14 mouse cellular contexts compared by ENCODE assay signal in the genomic region with DNA sequence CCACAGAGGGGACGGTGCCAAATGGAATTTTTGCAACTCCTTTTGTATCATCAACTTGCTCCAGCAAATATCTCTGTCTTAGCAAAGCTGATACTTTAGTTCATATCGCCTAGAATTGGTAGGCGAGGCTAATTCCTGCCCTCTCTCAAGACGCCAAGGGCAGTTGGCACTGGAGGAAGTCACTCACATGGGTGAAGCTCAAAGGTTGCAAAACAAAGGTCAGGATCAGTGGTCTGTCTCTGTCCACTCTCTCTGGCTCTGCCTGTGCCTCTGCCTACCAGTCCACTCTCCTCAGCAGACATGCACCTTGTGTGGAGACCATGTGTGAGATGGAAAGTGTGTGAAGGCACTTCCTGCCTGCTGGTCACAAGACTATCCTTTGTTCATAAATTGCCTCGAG. TPM values are rescaled to one million over a fixed set of nuclear protein-coding genes. Genes with fewer than 3 reads are reported as not detected.
"Had no signal": no experiment of that assay in that cellular context is flagged by ENCODE, and none has a peak within 500 bp of the region (broad histone marks: within the 10 kb centered on the region; RNA-seq: fewer than 3 reads in every experiment).

No protein-coding gene starts in this region.

- H3K27me3 ChIP-seq: liver, embryonic 12.5 days; lung, embryonic 15.5 days; megakaryocyte, embryonic 14.5 days; midbrain, embryonic 15.5 days; neural tube, embryonic 12.5 days had no signal

- H3K27ac ChIP-seq: kidney, postnatal 0 days; layer of hippocampus, adult 2 months; limb, embryonic 10.5 days; liver, embryonic 12.5 days; lung, embryonic 15.5 days; macrophage; midbrain, embryonic 15.5 days; neural tube, embryonic 12.5 days had no signal

- ATAC-seq: liver, embryonic 12.5 days; midbrain, embryonic 15.5 days had no signal

- H3K36me3 ChIP-seq: limb, embryonic 10.5 days; liver, embryonic 12.5 days; lung, embryonic 15.5 days; midbrain, embryonic 15.5 days; neural tube, embryonic 12.5 days had no signal

- H3K9ac ChIP-seq: liver, embryonic 12.5 days; lung, embryonic 15.5 days; midbrain, embryonic 15.5 days; neural tube, embryonic 12.5 days had no signal

- H3K4me2 ChIP-seq: liver, embryonic 12.5 days; lung, embryonic 15.5 days; midbrain, embryonic 11.5 days; midbrain, embryonic 15.5 days; neural tube, embryonic 12.5 days had no signal

- DNase-seq: lung, postnatal 14 days; right cerebral cortex, postnatal 14 days; thymus, postnatal 36 days had no signal

- H3K9me3 ChIP-seq: limb, embryonic 10.5 days; liver, embryonic 12.5 days; lung, embryonic 15.5 days; midbrain, embryonic 15.5 days; neural tube, embryonic 12.5 days had no signal

- H3K4me3 ChIP-seq: layer of hippocampus, adult 2 months; limb, embryonic 10.5 days; liver, embryonic 12.5 days; lung, embryonic 15.5 days; megakaryocyte, embryonic 14.5 days; midbrain, embryonic 15.5 days; neural tube, embryonic 12.5 days had no signal

- H3K4me1 ChIP-seq: limb, embryonic 10.5 days; liver, embryonic 12.5 days; lung, embryonic 15.5 days; neural tube, embryonic 12.5 days had no signal

RNA-seq across cellular contexts. Expression of a gene that starts 48.4 kb away (rescaled TPM):
- total RNA-seq: monocyte, adult 5-6 weeks had no signal
